Mouse (Mus musculus) liver, embryonic 14.5 days (tissue): ENCODE measurements around the gene Marc2.

Source experiments
- CTCF ChIP-seq: IDR thresholded peaks from 2 replicates; pipeline ENCODE4 v1.5.1; 2016; ENCODE audit warnings: antibody characterized with exemption, low read depth, control low read depth
- EP300 ChIP-seq: IDR thresholded peaks from 2 replicates; pipeline ENCODE4 v1.6.1; 2016; ENCODE audit warnings: antibody characterized with exemption, low read depth

DNA sequence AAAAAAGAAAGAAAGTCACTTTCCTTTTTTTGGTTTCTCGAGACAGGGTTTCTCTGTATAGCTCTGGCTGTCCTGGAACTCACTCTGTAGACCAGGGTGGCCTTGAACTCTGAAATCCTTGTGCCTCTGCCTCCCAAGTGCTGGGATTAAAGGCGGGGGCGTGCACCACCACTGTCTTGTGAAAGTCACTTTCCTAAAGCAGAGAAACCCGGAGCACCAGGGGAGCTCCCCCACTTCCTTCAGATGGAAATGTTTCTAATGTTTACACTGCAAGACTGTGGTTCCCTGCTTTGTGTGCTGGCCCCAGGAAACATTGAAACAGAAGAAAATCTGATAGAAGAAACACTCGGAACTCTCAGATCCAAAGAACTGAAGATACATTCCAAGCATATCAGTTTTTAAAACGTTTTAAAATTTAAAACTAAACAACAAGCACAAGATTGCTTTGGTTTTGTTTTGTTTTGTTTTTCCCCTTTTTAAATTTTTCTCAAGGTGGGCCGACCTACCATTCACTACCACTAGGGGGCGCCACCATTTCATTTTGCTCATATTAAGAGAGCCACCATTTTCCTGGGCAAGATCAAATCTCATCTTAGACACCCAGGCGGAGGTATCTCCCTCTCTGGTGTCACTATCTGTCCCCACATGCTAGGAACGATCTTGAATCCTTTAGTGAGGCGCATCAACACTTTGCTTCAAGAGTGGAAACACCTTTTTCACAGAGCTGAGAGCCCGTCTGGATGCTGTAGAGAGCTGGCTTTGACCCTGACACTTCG lies 59.7 kb downstream of the Marc2 start:
- TF ChIP-seq CTCF = peak; percentile 72
- TF ChIP-seq EP300 = peak; percentile 53; the same call in 1 of the 2 replicates
